Mouse (Mus musculus) Patski (cell line): ENCODE measurements around the gene Ireb2. TPM values are rescaled to one million over a fixed set of nuclear protein-coding genes. Genes with fewer than 3 reads are reported as not detected.
"Not testable (repeated sequence)": the region's sequence is repeated elsewhere in the genome, so short reads cannot be mapped to it uniquely, and the experiment has no call there.

Experiments
- ATAC-seq: fragments of 100-300 bp; one replicate; pipeline ENCODE4 v1.8.0; 2021
- CTCF ChIA-PET: fragments of 350-600 bp; sonication (Branson Sonifier 250); formaldehyde crosslinking; loops from one replicate; lab custom pipeline; 2022; ENCODE audit warnings: inconsistent platforms; lab: Charles Lee
- POLR2A ChIA-PET: fragments of 350-600 bp; sonication (Branson Sonifier 250); formaldehyde crosslinking; loops from one replicate; lab custom pipeline; 2022; ENCODE audit warnings: antibody characterized with exemption, inconsistent platforms; lab: Charles Lee
- DNase-seq: peaks from one replicate; pipeline ENCODE4 v3.0.0-alpha.2; 2011; ENCODE audit warnings: low read depth, low spot score
- H3K27me3 ChIP-seq: fragments of 371-371 bp; one replicate; pipeline ENCODE4 v1.5.1; 2021
- CTCF ChIP-seq: fragments of 100-300 bp; IDR thresholded peaks from one replicate; pipeline ENCODE4 v1.5.1; 2021
- in situ Hi-C: fragments of 300-500 bp; cut with MboI; formaldehyde crosslinking; loops from 3 replicates; pipeline ENCODE4 v1.11.1; 2018; ENCODE audit warnings: low pct_unique_long_range_greater_than_20kb, mixed read lengths
- polyA plus RNA-seq: library from polyadenylated mRNA; unstranded; gene quantifications from one replicate; pipeline ENCODE4 v1.2.3, GENCODE M21; 2021

The Ireb2 gene
- polyA plus RNA-seq, 1 experiment from 2014 or later: 41.8 TPM

GRCm38 (mm10) chr9:54842311-54842710 lies 21.3 kb upstream of the Ireb2 start:
- in situ Hi-C loops: no loop called here
- CTCF ChIA-PET: no interaction called here
- POLR2A ChIA-PET: no interaction called here
- no peak for ATAC-seq
- no peak for TF ChIP-seq CTCF
- no peak for DNase-seq
- H3K27me3 ChIP-seq: no peaks in the 10 kb centered on the region

DNA sequence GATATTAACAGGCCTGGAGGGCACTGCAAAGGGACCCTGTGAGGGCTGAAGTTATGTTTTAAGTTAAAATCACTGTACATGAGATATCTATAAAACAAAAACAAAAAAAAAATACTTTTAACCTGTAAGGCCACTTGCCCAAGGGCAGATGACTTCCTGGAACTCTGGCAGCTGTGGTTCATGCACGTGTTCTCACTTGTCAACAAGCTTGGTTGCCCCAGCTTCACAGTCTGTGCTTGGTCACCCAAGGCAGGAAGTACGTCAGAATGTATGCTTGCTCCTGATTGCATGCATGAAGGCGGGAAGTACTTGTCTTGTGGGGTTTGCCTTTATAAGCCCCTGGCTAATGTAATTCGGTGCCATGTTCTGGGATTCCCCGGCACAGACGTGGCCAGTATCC lies 19.7 kb upstream of the Ireb2 start:
- CTCF ChIA-PET: interaction anchor here (1.2 kb wide), 1 partner anchor 43 kb away, joined by 4 read pairs; no protein-coding TSS in a partner anchor
- DNase-seq (no peak), ATAC-seq (no peak)
- POLR2A ChIA-PET: no interaction called here
- H3K27me3 ChIP-seq: no peaks in the 10 kb centered on the region
- TF ChIP-seq CTCF: no peak
- in situ Hi-C loops: no loop called here

DNA sequence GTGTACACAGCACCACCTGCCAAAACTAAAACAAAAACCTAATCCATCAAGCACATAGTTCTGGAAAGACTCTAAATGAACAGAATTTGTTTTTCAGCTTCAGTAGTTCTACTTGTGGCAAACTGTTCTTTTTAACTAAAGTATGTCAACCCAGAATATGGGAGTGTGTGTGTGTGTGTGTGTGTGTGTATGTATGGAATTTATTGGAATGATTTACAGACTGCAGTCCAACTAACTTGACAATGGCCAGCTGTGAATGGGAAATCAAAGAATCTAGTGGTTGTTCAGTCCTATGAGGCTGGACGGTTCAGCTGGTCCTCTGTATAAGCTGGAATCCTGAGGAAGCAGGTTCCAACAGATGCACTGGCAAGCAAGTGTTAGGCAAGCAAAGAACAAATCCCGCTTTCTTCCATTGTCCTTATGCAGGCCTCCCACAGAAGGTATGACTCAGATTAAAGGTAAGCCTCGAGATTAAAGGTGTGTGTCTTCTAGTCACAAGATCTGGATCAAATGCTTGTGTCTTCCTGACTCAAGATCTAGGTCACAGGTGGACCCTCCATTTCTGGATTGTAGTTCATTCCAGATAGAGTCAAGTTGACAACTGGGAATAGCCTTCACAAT lies 18.9 kb upstream of the Ireb2 start:
- in situ Hi-C loops: no loop called here

GRCm38 (mm10) chr9:54848203-54848602 lies 15.4 kb upstream of the Ireb2 start:
- H3K27me3 ChIP-seq: peaks cover 8% of the 10 kb centered on the region
- POLR2A ChIA-PET: no interaction called here
- ATAC-seq (no peak), DNase-seq (no peak)
- no peak for TF ChIP-seq CTCF
- in situ Hi-C loops: no loop called here
- CTCF ChIA-PET: interaction anchor here (1.6 kb wide), 1 partner anchor 27 kb away, joined by 3 read pairs; no protein-coding TSS in a partner anchor

More for the DNA sequence above, 18.9 kb upstream of the Ireb2 start:
- CTCF ChIA-PET: no interaction called here
- DNase-seq: no peak
- TF ChIP-seq CTCF: no peak
- POLR2A ChIA-PET: no interaction called here
- H3K27me3 ChIP-seq: no peaks in the 10 kb centered on the region
- ATAC-seq: no peak

DNA sequence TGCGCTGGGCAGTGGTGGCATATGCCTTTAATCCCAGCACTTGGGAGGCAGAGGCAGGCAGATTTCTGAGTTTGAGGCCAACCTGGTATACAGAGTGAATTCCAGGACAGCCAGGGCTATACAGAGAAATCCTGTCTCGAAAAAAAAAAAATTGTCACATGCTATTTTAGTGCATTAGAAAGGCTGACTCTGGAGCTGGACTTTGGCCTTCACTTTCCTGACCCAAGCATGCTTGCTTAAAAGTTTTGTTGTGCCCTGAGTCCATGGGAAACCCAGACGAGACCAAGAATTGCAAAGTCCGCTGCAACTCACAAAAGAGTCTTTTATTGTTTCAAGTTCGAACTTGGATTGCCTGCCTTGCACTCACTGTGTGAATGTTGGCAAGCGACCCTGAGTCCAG lies 10.6 kb upstream of the Ireb2 start:
- CTCF ChIA-PET, in situ Hi-C loops, DNase-seq, POLR2A ChIA-PET, ATAC-seq, H3K27me3 ChIP-seq: not testable (repeated sequence)

- ATAC-seq (no peak), DNase-seq (no peak)
- TF ChIP-seq CTCF: no peak
- in situ Hi-C loops: no loop called here
- peaks cover 8% of the 10 kb centered on the region for H3K27me3 ChIP-seq
- ChIA-PET POLR2A (no interaction called here), CTCF (no interaction called here)
Observed at GRCm38 (mm10) chr9:54853619-54854018, 10.0 kb upstream of the Ireb2 start.

DNA sequence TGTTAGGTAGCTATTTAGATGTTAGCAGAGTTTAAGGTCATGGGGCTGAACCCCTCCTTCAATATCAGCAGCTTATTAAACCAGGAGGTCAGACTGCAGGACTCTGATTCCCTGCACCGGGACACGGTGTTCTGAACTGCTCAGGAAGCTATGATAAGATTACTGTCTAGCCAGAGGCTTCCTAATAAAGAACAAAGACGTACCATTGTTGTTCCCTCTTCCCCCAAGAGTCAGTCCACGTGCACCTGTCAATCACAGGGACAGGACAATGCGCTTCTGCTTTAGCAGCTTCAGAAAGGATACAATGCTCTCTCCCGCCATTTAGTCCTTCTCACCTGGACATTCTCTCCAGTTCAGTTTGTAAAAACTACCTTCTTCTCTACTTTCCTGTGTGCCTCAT lies 8.0 kb upstream of the Ireb2 start:
- DNase-seq (no peak), ATAC-seq (no peak)
- ChIA-PET CTCF (interaction anchor here (0.8 kb wide), 1 partner anchor 8 kb away, joined by 3 read pairs; no protein-coding TSS in a partner anchor), POLR2A (no interaction called here)
- no peak for TF ChIP-seq CTCF
- peaks cover under 1% of the 10 kb centered on the region for H3K27me3 ChIP-seq
- in situ Hi-C loops: no loop called here

GRCm38 (mm10) chr9:54856121-54856520 lies 7.5 kb upstream of the Ireb2 start:
- ATAC-seq (no peak), DNase-seq (no peak)
- POLR2A ChIA-PET: no interaction called here
- no peaks in the 10 kb centered on the region for H3K27me3 ChIP-seq
- TF ChIP-seq CTCF: no peak
- CTCF ChIA-PET: interaction anchor here (0.9 kb wide), 1 partner anchor 9 kb away, joined by 4 read pairs; no protein-coding TSS in a partner anchor
- in situ Hi-C loops: no loop called here

- POLR2A ChIA-PET: no interaction called here
- no peak for TF ChIP-seq CTCF
- DNase-seq (no peak), ATAC-seq (no peak)
- CTCF ChIA-PET: no interaction called here
- H3K27me3 ChIP-seq: no peaks in the 10 kb centered on the region
- in situ Hi-C loops: no loop called here
Observed at GRCm38 (mm10) chr9:54857474-54857873, 6.1 kb upstream of the Ireb2 start.

- POLR2A ChIA-PET: no interaction called here
- CTCF ChIA-PET: no interaction called here
- in situ Hi-C loops: no loop called here
- no peak for ATAC-seq
- H3K27me3 ChIP-seq: no peaks in the 10 kb centered on the region
- DNase-seq: no peak
- TF ChIP-seq CTCF: no peak
Observed at GRCm38 (mm10) chr9:54860526-54860925, 3.1 kb upstream of the Ireb2 start.

DNA sequence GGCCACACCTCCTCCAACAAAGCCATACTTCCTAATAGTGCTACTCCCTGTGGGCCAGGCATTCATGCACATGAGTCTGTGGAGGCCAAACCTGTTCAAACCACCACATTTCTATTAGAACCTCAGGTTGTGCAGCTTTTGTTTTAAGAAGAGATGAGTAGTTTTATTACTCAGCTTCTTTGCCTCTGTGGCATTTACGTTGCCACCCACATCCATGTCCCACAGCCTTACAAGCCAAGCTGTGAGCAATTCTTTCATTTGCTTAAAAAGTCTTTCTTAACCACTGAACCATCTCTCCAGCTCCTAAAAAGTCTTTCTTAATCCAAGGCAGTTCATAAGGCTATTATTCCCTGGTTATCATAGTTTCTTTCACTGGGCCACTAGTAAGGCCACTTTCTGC lies 15.2 kb downstream of the Ireb2 start:
- ChIA-PET CTCF (no interaction called here), POLR2A (no interaction called here)
- no peak for DNase-seq
- in situ Hi-C loops: no loop called here
- no peak for ATAC-seq
- TF ChIP-seq CTCF: no peak
- no peaks in the 10 kb centered on the region for H3K27me3 ChIP-seq

DNA sequence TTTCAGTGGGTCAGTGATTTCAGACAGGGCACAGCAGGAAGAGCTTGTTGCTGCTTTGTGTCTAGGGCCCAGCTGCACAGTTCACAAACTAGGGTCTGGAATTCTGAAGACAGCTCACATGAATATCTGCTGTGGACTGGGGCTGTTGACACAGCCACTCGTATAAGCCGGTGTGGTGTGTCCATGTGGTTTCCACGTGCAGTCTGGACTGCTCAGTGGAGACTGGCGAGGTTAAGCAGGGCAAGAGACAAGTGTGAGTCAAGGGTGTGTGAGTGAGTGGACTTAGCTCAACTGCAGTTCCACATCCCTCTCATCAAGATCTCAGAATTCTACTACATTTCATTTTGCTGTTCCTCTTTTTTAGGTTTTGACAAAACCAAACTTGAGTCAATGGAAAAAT lies 28.5 kb downstream of the Ireb2 start:
- CTCF ChIA-PET: no interaction called here
- in situ Hi-C loops: no loop called here

More for the DNA sequence above, 28.5 kb downstream of the Ireb2 start:
- H3K27me3 ChIP-seq: no peaks in the 10 kb centered on the region
- ATAC-seq (no peak), DNase-seq (no peak)
- POLR2A ChIA-PET: no interaction called here
- TF ChIP-seq CTCF: no peak
